Comparison of ENCODE assay signal across 9 mouse cellular contexts in genomic region chr4:102516982-102517630, GRCm38 (mm10).
DNase-seq lines count a peak whose midpoint lies in the region; ATAC-seq and TF ChIP-seq lines count a peak whose summit lies in the region.
"Had no signal": no experiment of that assay in that cellular context is flagged by ENCODE, and none has a peak within 500 bp of the region (broad histone marks: within the 10 kb centered on the region; RNA-seq: fewer than 3 reads in every experiment).

No protein-coding gene starts in this region.

- no peak overlapping the region for H3K4me3 ChIP-seq in thymus, adult 2 months (ENCODE audit: control insufficient read depth, insufficient read depth, low read length)

- no peak for TF ChIP-seq CTCF in thymus, adult 2 months (IDR thresholded peaks at IDR 0.05; ENCODE audit: borderline replicate concordance, control insufficient read depth, extremely low read depth, insufficient read depth, low read length, poor library complexity)

- no peak for ATAC-seq in erythroblast, adult 5-6 weeks (replicated peaks; ENCODE audit: low FRiP score, poor library complexity, severe bottlenecking)
- ATAC-seq: Patski had no signal

- TF ChIP-seq POLR2A in thymus, adult 2 months (IDR thresholded peaks at IDR 0.05; ENCODE audit: control insufficient read depth, extremely low read depth, insufficient read depth, low read length, poor library complexity) = no peak

- peaks cover 11% of the 10 kb centered on the region for H3K4me1 ChIP-seq in thymus, adult 2 months (replicated peaks; ENCODE audit: control insufficient read depth, insufficient read depth, low read length)

- H3K36me3 ChIP-seq in thymus, adult 2 months (ENCODE audit: control insufficient read depth, insufficient read depth, low read length) = no peaks in the 10 kb centered on the region

- WGBS in thymus, adult 2 months = 19% methylated on average over 7 of the region's 7 CpGs

- no peak overlapping the region; the same call in 1 of the 2 replicates for H3K27ac ChIP-seq in thymus, adult 2 months (ENCODE audit: control insufficient read depth, insufficient read depth, low read length)

- no peaks in the 10 kb centered on the region for H3K27me3 ChIP-seq in thymus, adult 2 months (ENCODE audit: control insufficient read depth, insufficient read depth, low read length)
- H3K27me3 ChIP-seq: Patski had no signal

- DNase-seq in frontal cortex, postnatal 10 days (ENCODE audit: low spot score in 2 of 2) = peak; percentile 32 to 48
- DNase-seq in frontal cortex, postnatal 36 days (ENCODE audit: low spot score in 2 of 2) = no peak
- DNase-seq in B cell, adult 2 months = peak; percentile 89 to 92
- DNase-seq in brain, adult 2 months (ENCODE audit: low read depth, low spot score) = peak; percentile 71
- DNase-seq in kidney, adult 9 months = peak; percentile 51
- peak; percentile 72 for DNase-seq in lung, postnatal 14 days
- DNase-seq in thymus, adult 2 months = peak; percentile 31

Comparison
In these comparisons a context has a peak if more than half of its experiments do, and no peak if none do; other contexts are left out.
1. DNase-seq: peak in frontal cortex, postnatal 10 days (2 of 2), B cell, adult 2 months (2 of 2), brain, adult 2 months (single experiment), kidney, adult 9 months (single experiment), lung, postnatal 14 days (single experiment) and thymus, adult 2 months (single experiment); none in frontal cortex, postnatal 36 days (0 of 2).